Mouse (Mus musculus) embryonic fibroblast, embryonic 13.5 days (primary cell): Measurements from ENCODE around the gene Klrb1c.

ENCODE experiments used
- CTCF ChIP-seq: IDR thresholded peaks from 2 replicates; pipeline ENCODE4 v1.5.1; 2011; ENCODE audit warnings: mild to moderate bottlenecking, control low read depth, low read length, moderate library complexity, borderline replicate concordance; ENCODE audit not compliant: insufficient read depth
- POLR2A ChIP-seq: IDR thresholded peaks from 2 replicates; pipeline ENCODE4 v1.6.1; 2011; ENCODE audit warnings: low read depth, mild to moderate bottlenecking, control low read depth, low read length, moderate library complexity

DNA sequence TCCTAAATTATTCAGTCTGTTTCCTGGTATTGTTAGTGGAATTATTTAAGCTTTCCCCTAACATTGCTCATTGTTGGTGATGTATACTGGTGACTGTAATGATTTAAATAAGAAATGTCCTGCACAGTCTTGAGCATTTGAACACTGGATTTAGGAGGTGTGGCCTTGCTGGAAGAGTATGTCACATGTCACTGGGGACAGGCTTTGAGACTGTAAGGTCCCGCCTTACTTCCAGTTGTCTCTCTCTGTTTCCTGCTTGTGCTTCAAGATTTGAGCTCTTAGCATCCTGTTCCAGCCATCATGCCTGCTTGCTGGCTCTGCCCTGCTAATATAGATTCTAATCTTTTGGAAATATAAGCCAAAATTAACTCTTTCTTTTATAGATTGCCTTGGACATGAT lies 23.8 kb downstream of the Klrb1c start:
- TF ChIP-seq CTCF (no peak), POLR2A (no peak)
